Mouse (Mus musculus) lung, postnatal 0 days (tissue): ENCODE results near the gene Mrpl21.

Experiments used
- CTCF ChIP-seq: IDR thresholded peaks from 2 replicates; pipeline ENCODE4 v1.5.1; 2016; ENCODE audit warnings: antibody characterized with exemption, mild to moderate bottlenecking
- EP300 ChIP-seq: IDR thresholded peaks from 2 replicates; pipeline ENCODE4 v1.6.1; 2016; ENCODE audit warnings: antibody characterized with exemption, mild to moderate bottlenecking, control low read depth

GRCm38 (mm10) chr19:3261336-3261735 is 21.4 kb upstream of the Mrpl21 start:
- TF ChIP-seq CTCF = no peak
- no peak for TF ChIP-seq EP300
